Mouse (Mus musculus) intestine, embryonic 15.5 days (tissue): ENCODE data around the gene Ptprn2. TPM values are rescaled to one million over a fixed set of nuclear protein-coding genes. Genes with fewer than 3 reads are reported as not detected.

Source experiments
- ATAC-seq: fragments of 200-750 bp; cut with Nextera tagmentation; 2 replicates; pipeline ENCODE4 v1.8.0; 2017; ENCODE audit warnings: moderate TSS enrichment, moderate library complexity
- H3K27ac ChIP-seq: fragments of 300-500 bp; sonication (generic); 2 replicates; pipeline ENCODE4 v1.5.1; 2015; ENCODE audit warnings: mild to moderate bottlenecking, inconsistent platforms
- H3K27me3 ChIP-seq: fragments of 300-500 bp; sonication (generic); replicated peaks from 2 replicates; pipeline ENCODE4 v1.6.1; 2015; ENCODE audit warnings: inconsistent platforms
- H3K36me3 ChIP-seq: fragments of 300-500 bp; sonication (generic); 2 replicates; pipeline ENCODE4 v1.6.1; 2015; ENCODE audit warnings: inconsistent platforms
- H3K4me1 ChIP-seq: fragments of 300-500 bp; sonication (generic); replicated peaks from 2 replicates; pipeline ENCODE4 v1.6.1; 2015; ENCODE audit warnings: inconsistent platforms
- H3K4me2 ChIP-seq: fragments of 300-500 bp; sonication (generic); replicated peaks from 2 replicates; pipeline ENCODE4 v1.6.1; 2015; ENCODE audit warnings: mild to moderate bottlenecking, inconsistent platforms
- H3K4me3 ChIP-seq: fragments of 300-500 bp; sonication (generic); replicated peaks from 2 replicates; pipeline ENCODE4 v1.5.1; 2015; ENCODE audit warnings: inconsistent platforms
- H3K9ac ChIP-seq: fragments of 300-500 bp; sonication (generic); 2 replicates; pipeline ENCODE4 v1.6.1; 2015; ENCODE audit warnings: inconsistent platforms
- H3K9me3 ChIP-seq: fragments of 300-500 bp; sonication (generic); 2 replicates; pipeline ENCODE4 v1.6.1; 2016; ENCODE audit warnings: inconsistent platforms
- WGBS: fragments of 180-500 bp; shearing (Covaris S2); methylation state at CpG from one replicate; pipeline ENCODE4 v1.1.7; 2015; 5-methylcytosine and 5-hydroxymethylcytosine counted together
- polyA plus RNA-seq: library from polyadenylated mRNA; unstranded; fragments of >200 nt; fragmentation: Nextera tagmentation; extraction: Ambion mirVana; gene quantifications from 2 replicates; pipeline ENCODE4 v1.2.1, GENCODE M21; 2015

Gene Ptprn2
- polyA plus RNA-seq, 1 experiment from 2014 or later, result 1.9 TPM

- H3K27me3 ChIP-seq, result no peaks in the 10 kb centered on the region
- H3K4me2 ChIP-seq, result no peak overlapping the region
- no peaks in the 10 kb centered on the region for H3K36me3 ChIP-seq
- 75% methylated on average over 3 of the region's 3 CpGs for WGBS
- no peak overlapping the region for H3K27ac ChIP-seq
- H3K9ac ChIP-seq, result no peak overlapping the region
- H3K4me1 ChIP-seq, result no peaks in the 10 kb centered on the region
- no peak for ATAC-seq
- no peak overlapping the region for H3K4me3 ChIP-seq
- no peaks in the 10 kb centered on the region for H3K9me3 ChIP-seq
Measured at GRCm38 (mm10) chr12:116949726-116950125, 464.2 kb downstream of the Ptprn2 start.

GRCm38 (mm10) chr12:116952452-116953205, 467.1 kb downstream of the Ptprn2 start:
- ATAC-seq, result no peak
- no peak overlapping the region for H3K27ac ChIP-seq
- H3K4me2 ChIP-seq, result no peak overlapping the region
- WGBS, result 81% methylated on average over 13 of the region's 13 CpGs
- no peak overlapping the region for H3K4me3 ChIP-seq
- no peak overlapping the region for H3K9ac ChIP-seq
- no peaks in the 10 kb centered on the region for H3K27me3 ChIP-seq
- H3K9me3 ChIP-seq, result no peaks in the 10 kb centered on the region
- H3K36me3 ChIP-seq, result no peaks in the 10 kb centered on the region
- no peaks in the 10 kb centered on the region for H3K4me1 ChIP-seq

- no peak overlapping the region for H3K9ac ChIP-seq
- H3K27me3 ChIP-seq, result no peaks in the 10 kb centered on the region
- ATAC-seq, result no peak
- no peak overlapping the region for H3K4me2 ChIP-seq
- no peaks in the 10 kb centered on the region for H3K36me3 ChIP-seq
- H3K4me3 ChIP-seq, result no peak overlapping the region
- no peaks in the 10 kb centered on the region for H3K9me3 ChIP-seq
- WGBS, result 82% methylated on average over 2 of the region's 2 CpGs
- H3K4me1 ChIP-seq, result no peaks in the 10 kb centered on the region
- no peak overlapping the region for H3K27ac ChIP-seq
Measured at GRCm38 (mm10) chr12:116959164-116959563, 473.6 kb downstream of the Ptprn2 start.

GRCm38 (mm10) chr12:116963906-116964305, 478.4 kb downstream of the Ptprn2 start:
- Histone ChIP-seq H3K4me1 (no peaks in the 10 kb centered on the region), H3K27ac (no peak overlapping the region), H3K4me2 (no peak overlapping the region), H3K9ac (no peak overlapping the region), H3K27me3 (no peaks in the 10 kb centered on the region), H3K36me3 (no peaks in the 10 kb centered on the region), H3K4me3 (no peak overlapping the region), H3K9me3 (no peaks in the 10 kb centered on the region)
- no peak for ATAC-seq
- WGBS, result 94% methylated on average over 1 of the region's 1 CpGs

- Histone ChIP-seq H3K9ac (no peak overlapping the region), H3K4me2 (no peak overlapping the region), H3K4me1 (no peaks in the 10 kb centered on the region), H3K9me3 (no peaks in the 10 kb centered on the region), H3K27me3 (no peaks in the 10 kb centered on the region), H3K4me3 (no peak overlapping the region), H3K36me3 (no peaks in the 10 kb centered on the region), H3K27ac (no peak overlapping the region)
- no peak for ATAC-seq
- WGBS, result 66% methylated on average over 8 of the region's 8 CpGs
Measured at GRCm38 (mm10) chr12:116968215-116968939, 482.9 kb downstream of the Ptprn2 start.

GRCm38 (mm10) chr12:116975547-116975946, 490.0 kb downstream of the Ptprn2 start:
- WGBS, result 76% methylated on average over 5 of the region's 5 CpGs
- ATAC-seq, result no peak
- no peaks in the 10 kb centered on the region for H3K4me1 ChIP-seq

GRCm38 (mm10) chr12:116976981-116977380, 491.5 kb downstream of the Ptprn2 start:
- no peaks in the 10 kb centered on the region for H3K27me3 ChIP-seq
- no peaks in the 10 kb centered on the region for H3K36me3 ChIP-seq
- H3K9me3 ChIP-seq, result no peaks in the 10 kb centered on the region
- WGBS, result 61% methylated on average over 6 of the region's 6 CpGs
- H3K4me1 ChIP-seq, result no peaks in the 10 kb centered on the region
- no peak overlapping the region for H3K4me2 ChIP-seq
- no peak overlapping the region for H3K4me3 ChIP-seq
- no peak overlapping the region for H3K9ac ChIP-seq
- no peak overlapping the region for H3K27ac ChIP-seq
- ATAC-seq, result no peak

More at GRCm38 (mm10) chr12:116975547-116975946, 490.0 kb downstream of the Ptprn2 start:
- no peaks in the 10 kb centered on the region for H3K9me3 ChIP-seq
- no peak overlapping the region for H3K4me3 ChIP-seq
- no peak overlapping the region for H3K27ac ChIP-seq
- H3K9ac ChIP-seq, result no peak overlapping the region
- no peaks in the 10 kb centered on the region for H3K27me3 ChIP-seq
- H3K36me3 ChIP-seq, result no peaks in the 10 kb centered on the region
- no peak overlapping the region for H3K4me2 ChIP-seq

GRCm38 (mm10) chr12:116978201-116978600, 492.7 kb downstream of the Ptprn2 start:
- H3K36me3 ChIP-seq, result no peaks in the 10 kb centered on the region
- H3K4me3 ChIP-seq, result no peak overlapping the region
- no peaks in the 10 kb centered on the region for H3K27me3 ChIP-seq
- no peak overlapping the region for H3K9ac ChIP-seq
- H3K27ac ChIP-seq, result no peak overlapping the region
- H3K4me1 ChIP-seq, result no peaks in the 10 kb centered on the region
- H3K9me3 ChIP-seq, result no peaks in the 10 kb centered on the region
- H3K4me2 ChIP-seq, result no peak overlapping the region
- ATAC-seq, result no peak
- 86% methylated on average over 6 of the region's 6 CpGs for WGBS

GRCm38 (mm10) chr12:116981315-116981714, 495.8 kb downstream of the Ptprn2 start:
- Histone ChIP-seq H3K4me2 (no peak overlapping the region), H3K27ac (no peak overlapping the region), H3K4me3 (no peak overlapping the region), H3K9me3 (no peaks in the 10 kb centered on the region), H3K36me3 (no peaks in the 10 kb centered on the region), H3K4me1 (no peaks in the 10 kb centered on the region), H3K9ac (no peak overlapping the region), H3K27me3 (no peaks in the 10 kb centered on the region)
- 84% methylated on average over 1 of the region's 1 CpGs for WGBS
- no peak for ATAC-seq

- no peak overlapping the region for H3K4me3 ChIP-seq
- no peak overlapping the region for H3K27ac ChIP-seq
- no peak overlapping the region for H3K9ac ChIP-seq
- WGBS, result 66% methylated on average over 10 of the region's 10 CpGs
- H3K4me1 ChIP-seq, result no peaks in the 10 kb centered on the region
- H3K36me3 ChIP-seq, result no peaks in the 10 kb centered on the region
- no peaks in the 10 kb centered on the region for H3K9me3 ChIP-seq
- ATAC-seq, result no peak
- H3K4me2 ChIP-seq, result no peak overlapping the region
- no peaks in the 10 kb centered on the region for H3K27me3 ChIP-seq
Measured at GRCm38 (mm10) chr12:116989144-116989543, 503.6 kb downstream of the Ptprn2 start.

- no peak for ATAC-seq
- 79% methylated on average over 2 of the region's 2 CpGs for WGBS
- Histone ChIP-seq H3K27me3 (no peaks in the 10 kb centered on the region), H3K36me3 (no peaks in the 10 kb centered on the region), H3K4me3 (no peak overlapping the region), H3K27ac (no peak overlapping the region), H3K9ac (no peak overlapping the region), H3K9me3 (no peaks in the 10 kb centered on the region), H3K4me2 (no peak overlapping the region), H3K4me1 (no peaks in the 10 kb centered on the region)
Measured at GRCm38 (mm10) chr12:117001546-117002148, 516.1 kb downstream of the Ptprn2 start.

GRCm38 (mm10) chr12:117016753-117017595, 531.5 kb downstream of the Ptprn2 start:
- WGBS, result 76% methylated on average over 15 of the region's 15 CpGs
- no peaks in the 10 kb centered on the region for H3K4me1 ChIP-seq
- no peaks in the 10 kb centered on the region for H3K36me3 ChIP-seq
- no peak overlapping the region for H3K4me3 ChIP-seq
- no peak overlapping the region for H3K27ac ChIP-seq
- no peaks in the 10 kb centered on the region for H3K27me3 ChIP-seq
- H3K4me2 ChIP-seq, result no peak overlapping the region
- H3K9me3 ChIP-seq, result no peaks in the 10 kb centered on the region
- no peak overlapping the region for H3K9ac ChIP-seq
- no peak for ATAC-seq
